Mouse (Mus musculus): ENCODE results near the gene Fkbp10. TPM values are rescaled to one million over a fixed set of nuclear protein-coding genes. Genes with fewer than 3 reads are reported as not detected.

Fkbp10 gene
- polyA plus RNA-seq, 1 experiment from 2014 or later, result 48.0 TPM

- Histone ChIP-seq H3K4me3 (no peak overlapping the region), H3K36me3 (no peaks in the 10 kb centered on the region), H3K4me2 (replicated peaks) (no peak overlapping the region), H3K27ac (replicated peaks) (no peak overlapping the region), H3K27me3 (0 out of 2 replicates have a peak, but pooled peaks cover 5% of the 10 kb centered on the region), H3K9me3 (no peaks in the 10 kb centered on the region), H3K4me1 (peaks cover 3% of the 10 kb centered on the region; the same call in 1 of the 2 replicates), H3K9ac (replicated peaks) (no peak overlapping the region)
- no peak for ATAC-seq (ENCODE audit: low FRiP score, low read depth)
- WGBS, result 65% methylated on average over 10 of the region's 10 CpGs
Observed at GRCm38 (mm10) chr11:100403445-100404134, 11.9 kb upstream of the Fkbp10 start.

GRCm38 (mm10) chr11:100404456-100405074 lies 10.9 kb upstream of the Fkbp10 start:
- H3K4me3 ChIP-seq, result no peak overlapping the region
- no peak overlapping the region for H3K9ac ChIP-seq (replicated peaks)
- H3K4me2 ChIP-seq (replicated peaks), result no peak overlapping the region
- H3K9me3 ChIP-seq, result no peaks in the 10 kb centered on the region
- WGBS, result 81% methylated on average over 3 of the region's 3 CpGs
- H3K4me1 ChIP-seq, result peaks cover 3% of the 10 kb centered on the region; the same call in 1 of the 2 replicates
- ATAC-seq (ENCODE audit: low FRiP score, low read depth), result no peak
- no peak overlapping the region for H3K27ac ChIP-seq (replicated peaks)
- no peaks in the 10 kb centered on the region for H3K36me3 ChIP-seq
- H3K27me3 ChIP-seq, result 0 out of 2 replicates have a peak, but pooled peaks cover 5% of the 10 kb centered on the region

GRCm38 (mm10) chr11:100406273-100406672 lies 9.2 kb upstream of the Fkbp10 start:
- no peak overlapping the region for H3K4me2 ChIP-seq (replicated peaks)
- WGBS, result 86% methylated on average over 8 of the region's 8 CpGs
- H3K4me1 ChIP-seq, result peaks cover 3% of the 10 kb centered on the region; the same call in 1 of the 2 replicates
- no peak overlapping the region for H3K4me3 ChIP-seq
- no peaks in the 10 kb centered on the region for H3K27me3 ChIP-seq
- no peak for ATAC-seq (ENCODE audit: low FRiP score, low read depth)
- no peak overlapping the region for H3K9ac ChIP-seq (replicated peaks)
- no peak overlapping the region for H3K27ac ChIP-seq (replicated peaks)
- H3K9me3 ChIP-seq, result no peaks in the 10 kb centered on the region
- H3K36me3 ChIP-seq, result peaks cover 3% of the 10 kb centered on the region; the same call in 1 of the 2 replicates

- H3K4me1 ChIP-seq, result peaks cover 3% of the 10 kb centered on the region; the same call in 1 of the 2 replicates
- peaks cover 3% of the 10 kb centered on the region; the same call in 1 of the 2 replicates for H3K36me3 ChIP-seq
- no peak overlapping the region for H3K4me3 ChIP-seq
- no peak for ATAC-seq (ENCODE audit: low FRiP score, low read depth)
- 0 out of 2 replicates have a peak overlapping the region, but pooled peaks have one; percentile 15 for H3K9ac ChIP-seq (replicated peaks)
- 0 out of 2 replicates have a peak, but pooled peaks cover under 1% of the 10 kb centered on the region for H3K27me3 ChIP-seq
- no peak overlapping the region for H3K4me2 ChIP-seq (replicated peaks)
- 84% methylated on average over 5 of the region's 5 CpGs for WGBS
- no peak overlapping the region for H3K27ac ChIP-seq (replicated peaks)
- H3K9me3 ChIP-seq, result no peaks in the 10 kb centered on the region
Observed at GRCm38 (mm10) chr11:100406995-100407705, 8.3 kb upstream of the Fkbp10 start.

- no peak overlapping the region for H3K4me2 ChIP-seq (replicated peaks)
- H3K4me3 ChIP-seq, result no peak overlapping the region
- no peaks in the 10 kb centered on the region for H3K9me3 ChIP-seq
- H3K4me1 ChIP-seq, result peaks cover 1% of the 10 kb centered on the region; the same call in 1 of the 2 replicates
- H3K27me3 ChIP-seq, result peaks cover 11% of the 10 kb centered on the region
- peaks cover 3% of the 10 kb centered on the region; the same call in 1 of the 2 replicates for H3K36me3 ChIP-seq
- no peak overlapping the region for H3K27ac ChIP-seq (replicated peaks)
- 47% methylated on average over 10 of the region's 10 CpGs for WGBS
- H3K9ac ChIP-seq (replicated peaks), result no peak overlapping the region
- ATAC-seq (ENCODE audit: low FRiP score, low read depth), result no peak
Observed at GRCm38 (mm10) chr11:100408076-100408834, 7.2 kb upstream of the Fkbp10 start.

GRCm38 (mm10) chr11:100408835-100409462 lies 6.5 kb upstream of the Fkbp10 start:
- no peaks in the 10 kb centered on the region for H3K9me3 ChIP-seq
- no peak overlapping the region for H3K9ac ChIP-seq (replicated peaks)
- no peak overlapping the region for H3K4me3 ChIP-seq
- WGBS, result 90% methylated on average over 12 of the region's 12 CpGs
- no peak overlapping the region for H3K4me2 ChIP-seq (replicated peaks)
- peaks cover 18% of the 10 kb centered on the region for H3K27me3 ChIP-seq
- ATAC-seq (ENCODE audit: low FRiP score, low read depth), result no peak
- H3K4me1 ChIP-seq, result peaks cover 7% of the 10 kb centered on the region; the same call in 1 of the 2 replicates
- peaks cover 3% of the 10 kb centered on the region; the same call in 1 of the 2 replicates for H3K36me3 ChIP-seq
- no peak overlapping the region for H3K27ac ChIP-seq (replicated peaks)

GRCm38 (mm10) chr11:100409686-100410085 lies 5.8 kb upstream of the Fkbp10 start:
- Histone ChIP-seq H3K4me3 (no peak overlapping the region), H3K27ac (replicated peaks) (no peak overlapping the region), H3K4me2 (replicated peaks) (no peak overlapping the region), H3K36me3 (peaks cover 3% of the 10 kb centered on the region; the same call in 1 of the 2 replicates), H3K9me3 (no peaks in the 10 kb centered on the region), H3K9ac (replicated peaks) (no peak overlapping the region), H3K4me1 (peaks cover 9% of the 10 kb centered on the region; the same call in 1 of the 2 replicates), H3K27me3 (peaks cover 25% of the 10 kb centered on the region)
- 88% methylated on average over 3 of the region's 3 CpGs for WGBS
- ATAC-seq (ENCODE audit: low FRiP score, low read depth), result no peak

GRCm38 (mm10) chr11:100411736-100412135 lies 3.8 kb upstream of the Fkbp10 start:
- no peak for ATAC-seq (ENCODE audit: low FRiP score, low read depth)
- WGBS, result 84% methylated on average over 11 of the region's 11 CpGs
- peaks cover 3% of the 10 kb centered on the region; the same call in 1 of the 2 replicates for H3K36me3 ChIP-seq
- H3K27me3 ChIP-seq, result peaks cover 45% of the 10 kb centered on the region
- no peak overlapping the region for H3K9ac ChIP-seq (replicated peaks)
- no peak overlapping the region for H3K27ac ChIP-seq (replicated peaks)
- peaks cover 19% of the 10 kb centered on the region; the same call in 1 of the 2 replicates for H3K4me1 ChIP-seq
- no peak overlapping the region for H3K4me2 ChIP-seq (replicated peaks)
- no peaks in the 10 kb centered on the region for H3K9me3 ChIP-seq
- H3K4me3 ChIP-seq, result no peak overlapping the region

GRCm38 (mm10) chr11:100413541-100413940 lies 2.0 kb upstream of the Fkbp10 start:
- Histone ChIP-seq H3K9ac (replicated peaks) (peak overlapping the region; percentile 67), H3K27me3 (peaks cover 53% of the 10 kb centered on the region), H3K27ac (replicated peaks) (no peak overlapping the region), H3K4me1 (peaks cover 19% of the 10 kb centered on the region; the same call in 1 of the 2 replicates), H3K4me2 (replicated peaks) (peak overlapping the region; percentile 63), H3K36me3 (peaks cover 3% of the 10 kb centered on the region; the same call in 1 of the 2 replicates), H3K4me3 (peak overlapping the region; percentile 57), H3K9me3 (no peaks in the 10 kb centered on the region)
- 80% methylated on average over 11 of the region's 11 CpGs for WGBS
- ATAC-seq (ENCODE audit: low FRiP score, low read depth), result no peak

GRCm38 (mm10) chr11:100414021-100414913 lies 1.2 kb upstream of the Fkbp10 start, which contains the start of gene P3h4:
TSS of gene P3h4 (minus strand) at chr11:100414836.
- H3K9ac ChIP-seq (replicated peaks), result peak within 1 kb of the TSS; percentile 67
- H3K27ac ChIP-seq (replicated peaks), result peak within 1 kb of the TSS; percentile 68
- H3K9me3 ChIP-seq, result no peaks in the 10 kb centered on the region
- peaks cover 53% of the 10 kb centered on the region for H3K27me3 ChIP-seq
- H3K4me3 ChIP-seq, result peak within 1 kb of the TSS; percentile 57
- peaks cover 3% of the 10 kb centered on the region; the same call in 1 of the 2 replicates for H3K36me3 ChIP-seq
- peak; percentile 92 for ATAC-seq (ENCODE audit: low FRiP score, low read depth)
- peak within 1 kb of the TSS; percentile 63 for H3K4me2 ChIP-seq (replicated peaks)
- H3K4me1 ChIP-seq, result peaks cover 19% of the 10 kb centered on the region; the same call in 1 of the 2 replicates
- 2% methylated on average over 93 of the region's 93 CpGs for WGBS

All from midbrain, embryonic 12.5 days (tissue).